ENCODE assay signal across 24 mouse cellular contexts in genomic region chr16:51080146-51080545, GRCm38 (mm10).
DNase-seq lines count a peak whose midpoint lies in the region; ATAC-seq lines count a peak whose summit lies in the region.
"Had no signal": no experiment of that assay in that cellular context is flagged by ENCODE, and none has a peak within 500 bp of the region (broad histone marks: within the 10 kb centered on the region; RNA-seq: fewer than 3 reads in every experiment).

No protein-coding gene starts in this region.

- no peak for DNase-seq in kidney, adult 9 months
- no peak for DNase-seq in kidney, adult 18-20 months
- peak; percentile 54 for DNase-seq in midbrain, embryonic 11.5 days (ENCODE audit: low spot score, missing footprints)
- no peak for DNase-seq in midbrain, embryonic 14.5 days
- DNase-seq: adrenal gland, adult 8-10 months; adrenal gland, postnatal 14 days; adrenal gland, postnatal 36 days; B cell, adult 2 months; cerebellum, adult 11-12 months; cerebellum, adult 2 months; cerebellum, adult 9-10 months; cerebellum, postnatal 10 days; cerebellum, postnatal 25 days had no signal

- H3K27ac ChIP-seq in kidney, embryonic 14.5 days (ENCODE audit: low read depth, low read length): peak overlapping the region; percentile 27; the same call in 1 of the 2 replicates
- no peak overlapping the region for H3K27ac ChIP-seq in kidney, embryonic 16.5 days (ENCODE audit: low read length)
- H3K27ac ChIP-seq in midbrain, embryonic 11.5 days (ENCODE audit: low read depth, low read length): no peak overlapping the region
- no peak overlapping the region for H3K27ac ChIP-seq in midbrain, embryonic 14.5 days (replicated peaks; ENCODE audit: low read depth, low read length)
- H3K27ac ChIP-seq: embryonic facial prominence, embryonic 10.5 days; embryonic facial prominence, embryonic 12.5 days; forebrain, embryonic 13.5 days; forebrain, embryonic 15.5 days had no signal

- H3K9me3 ChIP-seq in kidney, embryonic 14.5 days (ENCODE audit: control insufficient read depth, low read length): no peaks in the 10 kb centered on the region
- H3K9me3 ChIP-seq in kidney, embryonic 16.5 days (ENCODE audit: low read length): no peaks in the 10 kb centered on the region
- H3K9me3 ChIP-seq in midbrain, embryonic 11.5 days (ENCODE audit: control insufficient read depth, low read length): no peaks in the 10 kb centered on the region
- H3K9me3 ChIP-seq in midbrain, embryonic 14.5 days (ENCODE audit: control insufficient read depth, low read length): no peaks in the 10 kb centered on the region
- H3K9me3 ChIP-seq: embryonic facial prominence, embryonic 10.5 days; embryonic facial prominence, embryonic 12.5 days; forebrain, embryonic 13.5 days; forebrain, embryonic 15.5 days; G1E had no signal

- H3K36me3 ChIP-seq in kidney, embryonic 14.5 days (ENCODE audit: control insufficient read depth, insufficient read depth, low read length): no peaks in the 10 kb centered on the region
- no peaks in the 10 kb centered on the region for H3K36me3 ChIP-seq in kidney, embryonic 16.5 days (ENCODE audit: insufficient read depth, low read length)
- no peaks in the 10 kb centered on the region for H3K36me3 ChIP-seq in midbrain, embryonic 11.5 days (ENCODE audit: control insufficient read depth, insufficient read depth, low read length)
- no peaks in the 10 kb centered on the region for H3K36me3 ChIP-seq in midbrain, embryonic 14.5 days (ENCODE audit: control insufficient read depth, insufficient read depth, low read length)
- H3K36me3 ChIP-seq: embryonic facial prominence, embryonic 10.5 days; embryonic facial prominence, embryonic 12.5 days; forebrain, embryonic 15.5 days; G1E had no signal

- no peaks in the 10 kb centered on the region for H3K27me3 ChIP-seq in kidney, embryonic 14.5 days (ENCODE audit: control insufficient read depth, insufficient read depth, low read length)
- no peaks in the 10 kb centered on the region for H3K27me3 ChIP-seq in kidney, embryonic 16.5 days (ENCODE audit: insufficient read depth, low read length)
- H3K27me3 ChIP-seq in midbrain, embryonic 11.5 days (ENCODE audit: control insufficient read depth, insufficient read depth, low read length): no peaks in the 10 kb centered on the region
- no peaks in the 10 kb centered on the region for H3K27me3 ChIP-seq in midbrain, embryonic 14.5 days (ENCODE audit: control insufficient read depth, insufficient read depth, low read length)
- H3K27me3 ChIP-seq: CH12.LX; embryonic facial prominence, embryonic 12.5 days; forebrain, embryonic 13.5 days; forebrain, embryonic 15.5 days; Patski had no signal

- H3K4me1 ChIP-seq in kidney, embryonic 14.5 days (ENCODE audit: control insufficient read depth, insufficient read depth, low read length): no peaks in the 10 kb centered on the region
- no peaks in the 10 kb centered on the region for H3K4me1 ChIP-seq in kidney, embryonic 16.5 days (ENCODE audit: insufficient read depth, low read length)
- no peaks in the 10 kb centered on the region for H3K4me1 ChIP-seq in midbrain, embryonic 11.5 days (ENCODE audit: control insufficient read depth, insufficient read depth, low read length)
- H3K4me1 ChIP-seq in midbrain, embryonic 14.5 days (ENCODE audit: control insufficient read depth, insufficient read depth, low read length): no peaks in the 10 kb centered on the region
- H3K4me1 ChIP-seq: embryonic facial prominence, embryonic 10.5 days; embryonic facial prominence, embryonic 12.5 days; forebrain, embryonic 13.5 days; forebrain, embryonic 15.5 days had no signal

- H3K4me2 ChIP-seq in kidney, embryonic 14.5 days (replicated peaks; ENCODE audit: low read depth, low read length): no peak overlapping the region
- no peak overlapping the region for H3K4me2 ChIP-seq in kidney, embryonic 16.5 days (replicated peaks; ENCODE audit: low read depth, low read length)
- H3K4me2 ChIP-seq in midbrain, embryonic 11.5 days: no peak overlapping the region
- H3K4me2 ChIP-seq in midbrain, embryonic 14.5 days (ENCODE audit: low read length): no peak overlapping the region
- H3K4me2 ChIP-seq: embryonic facial prominence, embryonic 12.5 days; forebrain, embryonic 13.5 days; forebrain, embryonic 15.5 days had no signal

- 19% methylated on average over 4 of the region's 4 CpGs for WGBS in kidney, embryonic 14.5 days
- 19% methylated on average over 4 of the region's 4 CpGs for WGBS in kidney, embryonic 16.5 days
- 76% methylated on average over 4 of the region's 4 CpGs for WGBS in midbrain, embryonic 11.5 days
- WGBS in midbrain, embryonic 14.5 days: 57% methylated on average over 4 of the region's 4 CpGs

- H3K4me3 ChIP-seq in kidney, embryonic 14.5 days (ENCODE audit: low read length): no peak overlapping the region
- H3K4me3 ChIP-seq in kidney, embryonic 16.5 days (ENCODE audit: low read length): no peak overlapping the region
- no peak overlapping the region for H3K4me3 ChIP-seq in midbrain, embryonic 11.5 days (ENCODE audit: low read depth, low read length)
- H3K4me3 ChIP-seq in midbrain, embryonic 14.5 days (replicated peaks; ENCODE audit: low read depth, low read length): no peak overlapping the region
- H3K4me3 ChIP-seq: embryonic facial prominence, embryonic 10.5 days; embryonic facial prominence, embryonic 12.5 days; forebrain, embryonic 13.5 days; forebrain, embryonic 15.5 days had no signal

- H3K9ac ChIP-seq in kidney, embryonic 14.5 days (ENCODE audit: low read depth, low read length): no peak overlapping the region
- no peak overlapping the region for H3K9ac ChIP-seq in kidney, embryonic 16.5 days (replicated peaks; ENCODE audit: low read length)
- H3K9ac ChIP-seq in midbrain, embryonic 11.5 days (ENCODE audit: low read length): no peak overlapping the region
- H3K9ac ChIP-seq in midbrain, embryonic 14.5 days (replicated peaks; ENCODE audit: low read length): no peak overlapping the region
- H3K9ac ChIP-seq: embryonic facial prominence, embryonic 12.5 days; forebrain, embryonic 13.5 days; forebrain, embryonic 15.5 days had no signal

- peak; percentile 85 for ATAC-seq in kidney, embryonic 14.5 days (ENCODE audit: low FRiP score, low TSS enrichment)
- ATAC-seq in kidney, embryonic 16.5 days (ENCODE audit: low FRiP score, low TSS enrichment): peak; percentile 59; the same call in 1 of the 2 replicates
- no peak for ATAC-seq in midbrain, embryonic 11.5 days (ENCODE audit: low FRiP score)
- no peak for ATAC-seq in midbrain, embryonic 14.5 days (ENCODE audit: low FRiP score, low TSS enrichment)
- ATAC-seq: activated CD4-positive, CD25-positive, alpha-beta regulatory T cell, adult 4 months; CD4-positive, CD25-positive, alpha-beta regulatory T cell, adult 4 months; forebrain, embryonic 13.5 days; forebrain, embryonic 15.5 days; Patski had no signal

Comparison
In these comparisons a context has a peak if more than half of its experiments do, and no peak if none do; other contexts are left out.
1. ATAC-seq: peak in kidney, embryonic 14.5 days (single experiment) and kidney, embryonic 16.5 days (single experiment); none in midbrain, embryonic 11.5 days (single experiment) and midbrain, embryonic 14.5 days (single experiment).